Mouse (Mus musculus): Measurements from ENCODE around the gene Serpinb6c. TPM values are rescaled to one million over a fixed set of nuclear protein-coding genes. Genes with fewer than 3 reads are reported as not detected.

Gene Serpinb6c
- polyA plus RNA-seq (2014; fragmentation: Illumina TruSeq; extraction: RNeasy Lipid Tissue Mini Kit (QIAGEN cat#74804); ENCODE audit: low read depth, low replicate concordance), result not detected

GRCm38 (mm10) chr13:33905176-33905954 is at the start of gene Serpinb6c:
Serpinb6c (minus strand) TSS chr13:33905708.

GRCm38 (mm10) chr13:33843308-33843707 is 62.2 kb downstream of the Serpinb6c start, which contains the start of gene Serpinb6e:
Serpinb6e (minus strand) TSS chr13:33843408.

Other genes starting within 250 kb of the Serpinb6c start
- not detected for gene Serpinb6d, start 244.3 kb downstream of the Serpinb6c start, polyA plus RNA-seq (2014; fragmentation: Illumina TruSeq; extraction: RNeasy Lipid Tissue Mini Kit (QIAGEN cat#74804); ENCODE audit: low read depth, low replicate concordance)
- not detected for gene Serpinb6e, start 62.3 kb downstream of the Serpinb6c start, polyA plus RNA-seq (2014; fragmentation: Illumina TruSeq; extraction: RNeasy Lipid Tissue Mini Kit (QIAGEN cat#74804); ENCODE audit: low read depth, low replicate concordance)
- gene Nqo2, start 59.0 kb upstream of the Serpinb6c start, polyA plus RNA-seq (2014; fragmentation: Illumina TruSeq; extraction: RNeasy Lipid Tissue Mini Kit (QIAGEN cat#74804); ENCODE audit: low read depth, low replicate concordance), result 200 TPM
- 24.3 TPM for gene Ripk1, start 96.7 kb upstream of the Serpinb6c start, polyA plus RNA-seq (2014; fragmentation: Illumina TruSeq; extraction: RNeasy Lipid Tissue Mini Kit (QIAGEN cat#74804); ENCODE audit: low read depth, low replicate concordance)
- gene Serpinb6a, start 97.1 kb upstream of the Serpinb6c start, polyA plus RNA-seq (2014; fragmentation: Illumina TruSeq; extraction: RNeasy Lipid Tissue Mini Kit (QIAGEN cat#74804); ENCODE audit: low read depth, low replicate concordance), result 28.9 TPM
- gene Bphl, start 131.9 kb upstream of the Serpinb6c start, polyA plus RNA-seq (2014; fragmentation: Illumina TruSeq; extraction: RNeasy Lipid Tissue Mini Kit (QIAGEN cat#74804); ENCODE audit: low read depth, low replicate concordance), result 225 TPM
- gene Tubb2a, start 172.3 kb upstream of the Serpinb6c start, polyA plus RNA-seq (2014; fragmentation: Illumina TruSeq; extraction: RNeasy Lipid Tissue Mini Kit (QIAGEN cat#74804); ENCODE audit: low read depth, low replicate concordance), result 19.4 TPM
- gene Tubb2b, start 224.8 kb upstream of the Serpinb6c start, polyA plus RNA-seq (2014; fragmentation: Illumina TruSeq; extraction: RNeasy Lipid Tissue Mini Kit (QIAGEN cat#74804); ENCODE audit: low read depth, low replicate concordance), result not detected